Mouse (Mus musculus): ENCODE data around the gene Rnf4. TPM values are rescaled to one million over a fixed set of nuclear protein-coding genes. Genes with fewer than 3 reads are reported as not detected.

The Rnf4 gene
- polyA plus RNA-seq, 1 experiment from 2014 or later: 147 TPM

- 91% methylated on average over 2 of the region's 2 CpGs for WGBS
- no peak overlapping the region for H3K4me2 ChIP-seq (replicated peaks)
- no peak for ATAC-seq (ENCODE audit: insufficient number of reproducible peaks, low FRiP score, low TSS enrichment, low read depth)
- H3K27me3 ChIP-seq: no peaks in the 10 kb centered on the region
- no peak overlapping the region for H3K9ac ChIP-seq
- H3K27ac ChIP-seq (replicated peaks): no peak overlapping the region
- no peaks in the 10 kb centered on the region for H3K9me3 ChIP-seq (replicated peaks)
- H3K4me1 ChIP-seq: no peaks in the 10 kb centered on the region
- no peak overlapping the region for H3K4me3 ChIP-seq (replicated peaks)
- peaks cover 14% of the 10 kb centered on the region; the same call in 1 of the 2 replicates for H3K36me3 ChIP-seq
These were observed 45.6 kb downstream of the Rnf4 start for GRCm38 (mm10) chr5:34381700-34382099.

GRCm38 (mm10) chr5:34385616-34386015, 49.5 kb downstream of the Rnf4 start:
- no peak for ATAC-seq (ENCODE audit: insufficient number of reproducible peaks, low FRiP score, low TSS enrichment, low read depth)

GRCm38 (mm10) chr5:34386744-34387143, 50.7 kb downstream of the Rnf4 start:
- ATAC-seq (ENCODE audit: insufficient number of reproducible peaks, low FRiP score, low TSS enrichment, low read depth): no peak
- 88% methylated on average over 2 of the region's 2 CpGs for WGBS

More at GRCm38 (mm10) chr5:34385616-34386015, 49.5 kb downstream of the Rnf4 start:
- Histone ChIP-seq H3K27ac (replicated peaks) (no peak overlapping the region), H3K4me3 (replicated peaks) (no peak overlapping the region), H3K27me3 (no peaks in the 10 kb centered on the region), H3K9ac (no peak overlapping the region), H3K36me3 (peaks cover 14% of the 10 kb centered on the region; the same call in 1 of the 2 replicates), H3K9me3 (replicated peaks) (no peaks in the 10 kb centered on the region), H3K4me1 (no peaks in the 10 kb centered on the region), H3K4me2 (replicated peaks) (no peak overlapping the region)
- WGBS: 96% methylated on average over 5 of the region's 5 CpGs

GRCm38 (mm10) chr5:34393251-34393650, 57.2 kb downstream of the Rnf4 start:
- ATAC-seq (ENCODE audit: insufficient number of reproducible peaks, low FRiP score, low TSS enrichment, low read depth): no peak
- 91% methylated on average over 8 of the region's 8 CpGs for WGBS

More at GRCm38 (mm10) chr5:34386744-34387143, 50.7 kb downstream of the Rnf4 start:
- H3K36me3 ChIP-seq: peaks cover 14% of the 10 kb centered on the region; the same call in 1 of the 2 replicates
- H3K4me1 ChIP-seq: no peaks in the 10 kb centered on the region
- no peak overlapping the region for H3K9ac ChIP-seq
- no peak overlapping the region for H3K4me2 ChIP-seq (replicated peaks)
- H3K27me3 ChIP-seq: no peaks in the 10 kb centered on the region
- no peak overlapping the region for H3K4me3 ChIP-seq (replicated peaks)
- H3K27ac ChIP-seq (replicated peaks): no peak overlapping the region
- no peaks in the 10 kb centered on the region for H3K9me3 ChIP-seq (replicated peaks)

GRCm38 (mm10) chr5:34395347-34395746, 59.3 kb downstream of the Rnf4 start:
- Histone ChIP-seq H3K9ac (no peak overlapping the region), H3K36me3 (no peaks in the 10 kb centered on the region), H3K9me3 (replicated peaks) (no peaks in the 10 kb centered on the region), H3K27me3 (no peaks in the 10 kb centered on the region), H3K4me3 (replicated peaks) (no peak overlapping the region), H3K4me2 (replicated peaks) (no peak overlapping the region), H3K4me1 (no peaks in the 10 kb centered on the region), H3K27ac (replicated peaks) (no peak overlapping the region)
- no peak for ATAC-seq (ENCODE audit: insufficient number of reproducible peaks, low FRiP score, low TSS enrichment, low read depth)
- 88% methylated on average over 1 of the region's 1 CpGs for WGBS

More at GRCm38 (mm10) chr5:34393251-34393650, 57.2 kb downstream of the Rnf4 start:
- no peak overlapping the region for H3K4me2 ChIP-seq (replicated peaks)
- H3K27me3 ChIP-seq: no peaks in the 10 kb centered on the region
- no peaks in the 10 kb centered on the region for H3K9me3 ChIP-seq (replicated peaks)
- H3K27ac ChIP-seq (replicated peaks): no peak overlapping the region
- no peak overlapping the region for H3K4me3 ChIP-seq (replicated peaks)
- no peak overlapping the region for H3K9ac ChIP-seq
- H3K4me1 ChIP-seq: no peaks in the 10 kb centered on the region
- no peaks in the 10 kb centered on the region for H3K36me3 ChIP-seq

GRCm38 (mm10) chr5:34395850-34396540, 59.9 kb downstream of the Rnf4 start:
- Histone ChIP-seq H3K4me1 (no peaks in the 10 kb centered on the region), H3K4me3 (replicated peaks) (no peak overlapping the region), H3K4me2 (replicated peaks) (no peak overlapping the region), H3K36me3 (no peaks in the 10 kb centered on the region), H3K9me3 (replicated peaks) (no peaks in the 10 kb centered on the region), H3K27me3 (no peaks in the 10 kb centered on the region), H3K27ac (replicated peaks) (no peak overlapping the region), H3K9ac (no peak overlapping the region)
- WGBS: 74% methylated on average over 2 of the region's 2 CpGs
- ATAC-seq (ENCODE audit: insufficient number of reproducible peaks, low FRiP score, low TSS enrichment, low read depth): no peak

GRCm38 (mm10) chr5:34397866-34398265, 61.8 kb downstream of the Rnf4 start:
- H3K27me3 ChIP-seq: no peaks in the 10 kb centered on the region
- H3K9ac ChIP-seq: no peak overlapping the region
- no peak overlapping the region for H3K4me3 ChIP-seq (replicated peaks)
- no peak for ATAC-seq (ENCODE audit: insufficient number of reproducible peaks, low FRiP score, low TSS enrichment, low read depth)
- no peak overlapping the region for H3K27ac ChIP-seq (replicated peaks)
- WGBS: 84% methylated on average over 2 of the region's 2 CpGs
- H3K36me3 ChIP-seq: no peaks in the 10 kb centered on the region
- H3K4me1 ChIP-seq: no peaks in the 10 kb centered on the region
- H3K9me3 ChIP-seq (replicated peaks): no peaks in the 10 kb centered on the region
- H3K4me2 ChIP-seq (replicated peaks): no peak overlapping the region

- no peaks in the 10 kb centered on the region for H3K9me3 ChIP-seq (replicated peaks)
- H3K4me3 ChIP-seq (replicated peaks): no peak overlapping the region
- 82% methylated on average over 1 of the region's 1 CpGs for WGBS
- no peak overlapping the region for H3K4me2 ChIP-seq (replicated peaks)
- H3K27me3 ChIP-seq: no peaks in the 10 kb centered on the region
- ATAC-seq (ENCODE audit: insufficient number of reproducible peaks, low FRiP score, low TSS enrichment, low read depth): no peak
- H3K36me3 ChIP-seq: no peaks in the 10 kb centered on the region
- no peaks in the 10 kb centered on the region for H3K4me1 ChIP-seq
- H3K9ac ChIP-seq: no peak overlapping the region
- H3K27ac ChIP-seq (replicated peaks): no peak overlapping the region
These were observed 62.2 kb downstream of the Rnf4 start for GRCm38 (mm10) chr5:34398326-34398725.

Other genes with a start within 250 kb of the Rnf4 start
- gene Poln, start 166.8 kb upstream of the Rnf4 start, polyA plus RNA-seq (2015; fragmentation: Nextera tagmentation; extraction: Ambion mirVana): 2.7 and 3.4 TPM in 2 replicates
- 26.2 and 29.3 TPM in 2 replicates for gene Haus3, start 166.8 kb upstream of the Rnf4 start, polyA plus RNA-seq (2015; fragmentation: Nextera tagmentation; extraction: Ambion mirVana)
- gene Mxd4, start 148.6 kb upstream of the Rnf4 start, polyA plus RNA-seq (2015; fragmentation: Nextera tagmentation; extraction: Ambion mirVana): 43.1 and 50.0 TPM in 2 replicates
- 0.84 and 1.2 TPM in 2 replicates for gene Zfyve28, start 47.8 kb upstream of the Rnf4 start, polyA plus RNA-seq (2015; fragmentation: Nextera tagmentation; extraction: Ambion mirVana)
- 0.35 and 0.88 TPM in 2 replicates for gene Cfap99, start 47.7 kb upstream of the Rnf4 start, polyA plus RNA-seq (2015; fragmentation: Nextera tagmentation; extraction: Ambion mirVana)
- 13.2 and 13.5 TPM in 2 replicates for gene Fam193a, start 33.6 kb downstream of the Rnf4 start, polyA plus RNA-seq (2015; fragmentation: Nextera tagmentation; extraction: Ambion mirVana)
- 29.1 and 34.4 TPM in 2 replicates for gene Tnip2, start 177.7 kb downstream of the Rnf4 start, polyA plus RNA-seq (2015; fragmentation: Nextera tagmentation; extraction: Ambion mirVana)
- gene Sh3bp2, start 189.5 kb downstream of the Rnf4 start, polyA plus RNA-seq (2015; fragmentation: Nextera tagmentation; extraction: Ambion mirVana): 8.2 and 8.3 TPM in 2 replicates
- gene Add1, start 237.4 kb downstream of the Rnf4 start, polyA plus RNA-seq (2015; fragmentation: Nextera tagmentation; extraction: Ambion mirVana): 186 and 190 TPM in 2 replicates